Mouse (Mus musculus): ENCODE data around the gene Prpsap1. TPM values are rescaled to one million over a fixed set of nuclear protein-coding genes. Genes with fewer than 3 reads are reported as not detected.
A peak's percentile ranks its signal among the peaks of the same experiment; 100 is the strongest.

The Prpsap1 gene
- polyA plus RNA-seq, 1 experiment from 2014 or later: 181 TPM

DNA sequence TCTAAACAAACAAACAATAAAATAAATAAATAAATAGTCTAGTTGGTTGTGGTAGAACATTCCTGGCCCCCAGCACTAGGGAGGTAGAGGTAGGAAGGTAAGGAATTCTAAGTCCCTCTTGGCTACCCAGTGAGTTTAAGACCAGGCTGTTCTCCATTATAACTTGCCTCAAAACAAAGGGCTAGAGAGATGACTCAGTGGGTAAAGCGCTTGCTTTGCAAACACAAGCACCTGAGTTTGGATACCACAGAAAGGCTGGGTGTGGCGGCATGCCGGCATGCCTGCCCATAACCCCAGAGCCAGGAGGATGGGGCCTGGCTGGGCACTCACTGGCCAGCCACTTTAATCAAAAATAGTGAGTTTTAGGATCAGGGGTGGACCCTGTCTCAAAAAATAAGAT, 28.0 kb upstream of the Prpsap1 start:
- ATAC-seq: no peak
- Histone ChIP-seq H3K4me3 (ENCODE audit: low read length) (no peak overlapping the region), H3K4me1 (ENCODE audit: control insufficient read depth, insufficient read depth, low read depth, low read length) (peaks cover 6% of the 10 kb centered on the region), H3K9ac (ENCODE audit: low read depth, low read length) (no peak overlapping the region), H3K27me3 (replicated peaks; ENCODE audit: control insufficient read depth, insufficient read depth, low read length) (no peaks in the 10 kb centered on the region), H3K27ac (ENCODE audit: low read depth, low read length) (no peak overlapping the region), H3K36me3 (ENCODE audit: control insufficient read depth, insufficient read depth, low read length) (no peaks in the 10 kb centered on the region), H3K4me2 (ENCODE audit: low read length) (no peak overlapping the region), H3K9me3 (ENCODE audit: control insufficient read depth, low read length) (no peaks in the 10 kb centered on the region)
- WGBS: 86% methylated on average over 3 of the region's 3 CpGs

DNA sequence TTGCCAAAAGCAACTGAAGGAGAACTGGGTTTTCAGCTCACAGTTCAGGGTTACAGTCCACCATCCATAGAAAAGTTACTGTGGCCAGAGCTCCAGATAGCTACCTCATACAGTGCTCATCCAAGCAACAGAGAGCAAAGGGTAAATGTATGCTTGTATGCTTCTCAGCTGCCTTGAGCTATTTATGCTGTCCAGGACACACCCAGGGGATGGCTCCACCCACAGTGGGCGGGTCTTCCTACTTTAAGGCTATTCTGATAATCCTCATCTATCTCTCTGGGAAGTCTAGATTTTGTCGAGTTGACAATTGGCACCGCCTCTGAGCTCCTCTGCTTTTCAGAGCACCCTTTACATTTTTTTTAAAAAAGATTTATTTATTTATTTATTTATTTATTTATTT, 27.1 kb upstream of the Prpsap1 start:
- H3K9ac ChIP-seq (ENCODE audit: low read depth, low read length): no peak overlapping the region
- no peaks in the 10 kb centered on the region for H3K36me3 ChIP-seq (ENCODE audit: control insufficient read depth, insufficient read depth, low read length)
- H3K4me1 ChIP-seq (ENCODE audit: control insufficient read depth, insufficient read depth, low read depth, low read length): peaks cover 6% of the 10 kb centered on the region
- no peak for ATAC-seq
- no peak overlapping the region for H3K4me3 ChIP-seq (ENCODE audit: low read length)
- 73% methylated on average over 3 of the region's 3 CpGs for WGBS
- H3K27ac ChIP-seq (ENCODE audit: low read depth, low read length): no peak overlapping the region
- no peaks in the 10 kb centered on the region for H3K27me3 ChIP-seq (replicated peaks; ENCODE audit: control insufficient read depth, insufficient read depth, low read length)
- no peaks in the 10 kb centered on the region for H3K9me3 ChIP-seq (ENCODE audit: control insufficient read depth, low read length)
- no peak overlapping the region for H3K4me2 ChIP-seq (ENCODE audit: low read length)

- Histone ChIP-seq H3K9ac (ENCODE audit: low read depth, low read length) (no peak overlapping the region), H3K9me3 (ENCODE audit: control insufficient read depth, low read length) (no peaks in the 10 kb centered on the region), H3K4me2 (ENCODE audit: low read length) (no peak overlapping the region), H3K4me1 (ENCODE audit: control insufficient read depth, insufficient read depth, low read depth, low read length) (peaks cover 8% of the 10 kb centered on the region), H3K4me3 (ENCODE audit: low read length) (no peak overlapping the region), H3K36me3 (ENCODE audit: control insufficient read depth, insufficient read depth, low read length) (no peaks in the 10 kb centered on the region), H3K27me3 (replicated peaks; ENCODE audit: control insufficient read depth, insufficient read depth, low read length) (no peaks in the 10 kb centered on the region), H3K27ac (ENCODE audit: low read depth, low read length) (no peak overlapping the region)
- WGBS: 77% methylated on average over 8 of the region's 8 CpGs
- no peak for ATAC-seq
Observed at GRCm38 (mm10) chr11:116518482-116518881, 24.5 kb upstream of the Prpsap1 start.

DNA sequence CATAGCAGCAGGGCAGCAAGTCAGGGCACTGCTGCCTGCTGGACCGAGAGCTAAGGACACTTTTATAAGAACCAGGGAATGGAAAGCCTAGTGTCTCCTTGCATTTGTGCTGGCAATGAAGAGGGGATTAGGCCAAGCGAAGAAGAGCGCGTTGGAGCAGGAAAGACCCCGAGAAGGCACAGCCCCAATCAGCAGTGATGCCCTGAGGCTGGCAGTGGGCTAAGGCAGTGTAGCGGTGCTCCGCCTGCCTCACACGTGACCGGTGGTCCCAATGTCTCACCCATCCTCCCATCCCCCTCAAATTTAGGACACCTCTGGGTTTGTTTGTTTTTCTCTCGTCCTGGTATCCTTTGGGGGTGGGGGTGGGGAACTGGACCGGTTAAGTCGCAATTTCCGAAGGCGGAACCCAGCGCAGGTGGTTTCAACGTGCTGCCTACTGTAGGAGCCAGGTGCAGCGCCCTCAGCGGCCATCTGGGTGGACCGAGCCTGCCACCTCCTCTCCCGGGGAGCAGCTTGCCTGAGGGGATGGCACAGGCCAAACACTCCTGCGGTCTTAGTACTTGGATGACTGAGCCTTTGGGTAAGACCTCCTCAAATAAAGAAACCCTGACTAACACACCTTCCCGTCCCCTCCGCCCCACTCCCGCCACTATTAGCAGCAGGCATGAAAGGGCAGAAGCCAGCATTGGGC, 21.5 kb upstream of the Prpsap1 start:
- Histone ChIP-seq H3K4me2 (ENCODE audit: low read length) (peak overlapping the region; percentile 42), H3K9me3 (ENCODE audit: control insufficient read depth, low read length) (no peaks in the 10 kb centered on the region), H3K4me1 (ENCODE audit: control insufficient read depth, insufficient read depth, low read depth, low read length) (peaks cover 4% of the 10 kb centered on the region; the same call in 1 of the 2 replicates), H3K36me3 (ENCODE audit: control insufficient read depth, insufficient read depth, low read length) (no peaks in the 10 kb centered on the region), H3K27ac (ENCODE audit: low read depth, low read length) (no peak overlapping the region), H3K4me3 (ENCODE audit: low read length) (0 out of 2 replicates have a peak overlapping the region, but pooled peaks have one; percentile 5), H3K27me3 (replicated peaks; ENCODE audit: control insufficient read depth, insufficient read depth, low read length) (no peaks in the 10 kb centered on the region), H3K9ac (ENCODE audit: low read depth, low read length) (no peak overlapping the region)
- no peak for ATAC-seq
- 15% methylated on average over 24 of the region's 24 CpGs for WGBS

GRCm38 (mm10) chr11:116513531-116514038, 19.6 kb upstream of the Prpsap1 start:
- H3K36me3 ChIP-seq (ENCODE audit: control insufficient read depth, insufficient read depth, low read length): no peaks in the 10 kb centered on the region
- no peak overlapping the region for H3K4me3 ChIP-seq (ENCODE audit: low read length)
- WGBS: 85% methylated on average over 4 of the region's 4 CpGs
- no peak overlapping the region for H3K4me2 ChIP-seq (ENCODE audit: low read length)
- H3K9me3 ChIP-seq (ENCODE audit: control insufficient read depth, low read length): no peaks in the 10 kb centered on the region
- peaks cover 4% of the 10 kb centered on the region; the same call in 1 of the 2 replicates for H3K4me1 ChIP-seq (ENCODE audit: control insufficient read depth, insufficient read depth, low read depth, low read length)
- H3K27me3 ChIP-seq (replicated peaks; ENCODE audit: control insufficient read depth, insufficient read depth, low read length): no peaks in the 10 kb centered on the region
- ATAC-seq: no peak
- H3K9ac ChIP-seq (ENCODE audit: low read depth, low read length): no peak overlapping the region
- no peak overlapping the region for H3K27ac ChIP-seq (ENCODE audit: low read depth, low read length)

DNA sequence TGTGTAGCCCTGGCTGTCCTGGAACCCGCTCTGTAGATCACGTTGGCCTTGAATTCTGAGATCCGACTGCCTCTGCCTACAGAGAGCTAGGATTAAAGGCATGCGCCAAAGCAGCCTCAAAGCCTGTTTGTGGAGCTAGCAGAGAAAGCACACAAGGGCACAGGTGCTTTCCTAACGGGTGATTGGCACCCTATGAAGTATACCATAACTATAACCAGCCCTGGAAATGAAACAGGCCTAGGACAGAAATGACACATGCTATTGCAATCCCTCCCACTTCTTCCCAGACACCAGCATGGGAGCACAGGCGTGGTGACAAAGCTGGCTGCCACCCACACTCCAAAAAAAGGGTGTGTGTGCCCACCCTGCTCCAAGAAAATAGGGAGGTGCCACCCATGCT, 19.0 kb upstream of the Prpsap1 start:
- Histone ChIP-seq H3K9me3 (ENCODE audit: control insufficient read depth, low read length) (no peaks in the 10 kb centered on the region), H3K36me3 (ENCODE audit: control insufficient read depth, insufficient read depth, low read length) (no peaks in the 10 kb centered on the region), H3K4me1 (ENCODE audit: control insufficient read depth, insufficient read depth, low read depth, low read length) (peaks cover 4% of the 10 kb centered on the region; the same call in 1 of the 2 replicates), H3K27me3 (replicated peaks; ENCODE audit: control insufficient read depth, insufficient read depth, low read length) (no peaks in the 10 kb centered on the region), H3K27ac (ENCODE audit: low read depth, low read length) (no peak overlapping the region), H3K4me2 (ENCODE audit: low read length) (no peak overlapping the region), H3K4me3 (ENCODE audit: low read length) (no peak overlapping the region), H3K9ac (ENCODE audit: low read depth, low read length) (no peak overlapping the region)
- ATAC-seq: no peak
- 79% methylated on average over 6 of the region's 6 CpGs for WGBS

DNA sequence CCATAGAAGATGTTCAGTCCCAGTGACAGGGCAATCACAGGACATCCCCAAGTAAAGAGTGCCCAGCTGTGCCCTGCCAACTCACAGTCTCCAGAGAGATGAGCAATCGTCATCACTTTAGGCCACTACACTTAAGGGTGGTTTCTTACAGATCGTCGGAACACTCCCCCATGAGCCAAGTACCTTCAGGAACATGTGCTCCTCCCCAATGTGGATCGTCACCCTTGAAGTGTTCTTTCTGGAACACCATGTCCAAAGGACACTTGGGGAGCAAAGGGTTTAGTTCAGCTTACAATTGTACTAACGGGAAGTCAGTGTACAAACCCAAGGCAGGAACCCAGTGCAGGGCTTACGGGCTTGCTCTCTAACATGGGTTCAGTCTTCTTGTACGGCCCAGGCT, 18.2 kb upstream of the Prpsap1 start:
- H3K36me3 ChIP-seq (ENCODE audit: control insufficient read depth, insufficient read depth, low read length): no peaks in the 10 kb centered on the region
- no peak overlapping the region for H3K4me2 ChIP-seq (ENCODE audit: low read length)
- ATAC-seq: no peak
- H3K27me3 ChIP-seq (replicated peaks; ENCODE audit: control insufficient read depth, insufficient read depth, low read length): no peaks in the 10 kb centered on the region
- 93% methylated on average over 7 of the region's 7 CpGs for WGBS
- H3K9ac ChIP-seq (ENCODE audit: low read depth, low read length): no peak overlapping the region
- no peak overlapping the region for H3K4me3 ChIP-seq (ENCODE audit: low read length)
- H3K4me1 ChIP-seq (ENCODE audit: control insufficient read depth, insufficient read depth, low read depth, low read length): peaks cover 4% of the 10 kb centered on the region; the same call in 1 of the 2 replicates
- no peak overlapping the region for H3K27ac ChIP-seq (ENCODE audit: low read depth, low read length)
- H3K9me3 ChIP-seq (ENCODE audit: control insufficient read depth, low read length): no peaks in the 10 kb centered on the region

- no peak for ATAC-seq
- Histone ChIP-seq H3K9me3 (ENCODE audit: control insufficient read depth, low read length) (no peaks in the 10 kb centered on the region), H3K27ac (ENCODE audit: low read depth, low read length) (no peak overlapping the region), H3K4me1 (ENCODE audit: control insufficient read depth, insufficient read depth, low read depth, low read length) (peaks cover 4% of the 10 kb centered on the region; the same call in 1 of the 2 replicates), H3K36me3 (ENCODE audit: control insufficient read depth, insufficient read depth, low read length) (no peaks in the 10 kb centered on the region), H3K9ac (ENCODE audit: low read depth, low read length) (no peak overlapping the region), H3K27me3 (replicated peaks; ENCODE audit: control insufficient read depth, insufficient read depth, low read length) (no peaks in the 10 kb centered on the region), H3K4me3 (ENCODE audit: low read length) (no peak overlapping the region), H3K4me2 (ENCODE audit: low read length) (no peak overlapping the region)
- 78% methylated on average over 7 of the region's 7 CpGs for WGBS
Observed at GRCm38 (mm10) chr11:116511301-116511868, 17.4 kb upstream of the Prpsap1 start.

DNA sequence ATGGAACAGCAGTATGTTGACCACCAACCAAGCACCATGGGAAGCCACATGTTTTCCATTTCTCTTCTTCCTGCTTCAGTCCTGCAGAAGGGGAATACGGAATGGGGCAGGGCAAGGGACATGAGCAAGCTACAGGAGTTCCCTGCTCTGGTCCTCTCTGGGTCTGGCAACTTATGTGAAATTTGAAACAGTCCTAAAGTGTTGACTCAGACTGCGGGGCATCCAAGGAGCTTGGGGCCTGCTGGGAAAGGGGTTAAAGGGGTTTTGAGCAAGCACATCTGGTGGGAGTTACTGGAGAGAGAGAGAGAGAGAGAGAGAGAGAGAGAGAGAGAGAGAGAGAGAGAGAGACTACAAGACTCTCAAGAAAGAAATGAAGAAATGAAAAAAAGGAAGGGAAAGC, 14.7 kb upstream of the Prpsap1 start:
- Histone ChIP-seq H3K27ac (ENCODE audit: low read depth, low read length) (no peak overlapping the region), H3K27me3 (replicated peaks; ENCODE audit: control insufficient read depth, insufficient read depth, low read length) (no peaks in the 10 kb centered on the region), H3K36me3 (ENCODE audit: control insufficient read depth, insufficient read depth, low read length) (no peaks in the 10 kb centered on the region), H3K4me3 (ENCODE audit: low read length) (no peak overlapping the region), H3K4me2 (ENCODE audit: low read length) (no peak overlapping the region), H3K9me3 (ENCODE audit: control insufficient read depth, low read length) (no peaks in the 10 kb centered on the region), H3K4me1 (ENCODE audit: control insufficient read depth, insufficient read depth, low read depth, low read length) (no peaks in the 10 kb centered on the region), H3K9ac (ENCODE audit: low read depth, low read length) (no peak overlapping the region)
- ATAC-seq: no peak
- WGBS: 63% methylated on average over 2 of the region's 2 CpGs
